Mouse (Mus musculus): ENCODE measurements around the gene Nop9. TPM values are rescaled to one million over a fixed set of nuclear protein-coding genes. Genes with fewer than 3 reads are reported as not detected.

Gene Nop9
- polyA plus RNA-seq, 1 experiment = 1.5 TPM

DNA sequence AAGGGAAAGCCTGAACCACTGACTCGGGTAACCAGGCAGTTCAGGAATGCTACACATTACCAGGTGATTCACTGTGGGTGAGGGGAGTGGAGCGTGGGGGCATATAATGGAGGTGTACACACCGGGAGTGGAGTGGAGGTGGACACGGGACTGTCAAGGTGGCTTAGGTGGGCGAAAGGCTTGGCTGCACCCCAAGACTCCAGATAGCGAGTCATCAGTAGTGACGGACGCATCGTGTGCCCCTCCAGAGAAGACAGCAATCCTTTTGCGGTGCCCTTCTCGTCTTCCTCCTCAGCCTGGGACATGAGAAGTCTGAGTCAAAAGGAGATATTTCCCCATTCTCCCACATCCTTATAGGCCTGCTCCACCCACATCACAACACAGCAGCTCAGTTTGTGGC lies 32.3 kb downstream of the Nop9 start:
- TF ChIP-seq GATA1 (IDR thresholded peaks at IDR 0.05; ENCODE audit: low read length) (no peak), TAL1 (IDR thresholded peaks at IDR 0.05; ENCODE audit: low read length) (no peak)
- Histone ChIP-seq H3K4me3 (replicated peaks) (no peak overlapping the region), H3K27me3 (ENCODE audit: control insufficient read depth) (peaks cover 30% of the 10 kb centered on the region), H3K9me3 (ENCODE audit: control insufficient read depth, low read length) (no peaks in the 10 kb centered on the region), H3K36me3 (ENCODE audit: control insufficient read depth) (no peaks in the 10 kb centered on the region), H3K4me1 (ENCODE audit: control insufficient read depth) (peaks cover 20% of the 10 kb centered on the region)

DNA sequence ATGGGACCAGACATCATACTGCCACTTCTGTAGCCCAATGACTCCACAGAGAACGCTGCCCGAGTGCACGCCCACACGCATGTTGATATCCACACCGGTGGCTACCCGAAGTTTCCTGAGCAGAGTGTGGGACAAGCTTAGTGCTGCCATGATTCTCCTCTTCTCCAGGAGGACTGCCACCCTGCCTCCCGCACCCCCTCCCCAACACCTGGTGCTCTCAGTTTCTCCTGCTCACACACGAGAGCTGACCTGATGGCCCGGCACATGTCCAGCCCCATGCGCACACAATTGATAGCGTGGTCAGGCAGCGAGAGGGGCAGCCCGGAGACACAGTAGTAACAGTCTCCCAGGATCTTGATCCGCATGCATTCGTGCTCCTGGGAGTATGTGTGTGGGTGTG lies 33.2 kb downstream of the Nop9 start:
- no peak for TF ChIP-seq TAL1 (IDR thresholded peaks at IDR 0.05; ENCODE audit: low read length)
- no peak for TF ChIP-seq GATA1 (IDR thresholded peaks at IDR 0.05; ENCODE audit: low read length)
- H3K27me3 ChIP-seq (ENCODE audit: control insufficient read depth) = peaks cover 34% of the 10 kb centered on the region

DNA sequence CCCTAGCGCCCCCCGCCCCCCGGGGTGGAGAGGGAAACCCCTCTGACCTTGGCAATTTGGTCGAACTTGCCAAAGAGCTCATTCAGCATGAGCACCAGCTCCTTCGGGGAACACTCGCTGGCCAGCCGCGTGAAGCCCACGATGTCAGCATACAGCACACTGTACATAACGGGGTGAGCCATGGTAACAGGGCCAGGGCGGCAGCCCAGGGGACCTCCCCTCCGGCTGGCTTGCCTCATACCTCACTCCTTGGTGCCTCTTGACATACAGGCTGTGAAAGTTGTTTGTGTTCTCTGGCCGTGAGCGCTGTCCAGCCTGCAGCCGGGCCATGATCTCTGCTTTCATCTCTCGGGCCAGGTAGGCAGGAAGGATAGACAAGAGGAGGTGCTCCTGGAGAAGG lies 34.2 kb downstream of the Nop9 start:
- peaks cover 20% of the 10 kb centered on the region for H3K4me1 ChIP-seq (ENCODE audit: control insufficient read depth)
- H3K27me3 ChIP-seq (ENCODE audit: control insufficient read depth) = peaks cover 38% of the 10 kb centered on the region
- no peaks in the 10 kb centered on the region for H3K36me3 ChIP-seq (ENCODE audit: control insufficient read depth)
- no peak for TF ChIP-seq GATA1 (IDR thresholded peaks at IDR 0.05; ENCODE audit: low read length)
- no peak for TF ChIP-seq TAL1 (IDR thresholded peaks at IDR 0.05; ENCODE audit: low read length)
- no peaks in the 10 kb centered on the region for H3K9me3 ChIP-seq (ENCODE audit: control insufficient read depth, low read length)
- H3K4me3 ChIP-seq (replicated peaks) = no peak overlapping the region

More for the DNA sequence above, 33.2 kb downstream of the Nop9 start:
- no peaks in the 10 kb centered on the region for H3K9me3 ChIP-seq (ENCODE audit: control insufficient read depth, low read length)
- peaks cover 20% of the 10 kb centered on the region for H3K4me1 ChIP-seq (ENCODE audit: control insufficient read depth)
- no peaks in the 10 kb centered on the region for H3K36me3 ChIP-seq (ENCODE audit: control insufficient read depth)
- H3K4me3 ChIP-seq (replicated peaks) = no peak overlapping the region

DNA sequence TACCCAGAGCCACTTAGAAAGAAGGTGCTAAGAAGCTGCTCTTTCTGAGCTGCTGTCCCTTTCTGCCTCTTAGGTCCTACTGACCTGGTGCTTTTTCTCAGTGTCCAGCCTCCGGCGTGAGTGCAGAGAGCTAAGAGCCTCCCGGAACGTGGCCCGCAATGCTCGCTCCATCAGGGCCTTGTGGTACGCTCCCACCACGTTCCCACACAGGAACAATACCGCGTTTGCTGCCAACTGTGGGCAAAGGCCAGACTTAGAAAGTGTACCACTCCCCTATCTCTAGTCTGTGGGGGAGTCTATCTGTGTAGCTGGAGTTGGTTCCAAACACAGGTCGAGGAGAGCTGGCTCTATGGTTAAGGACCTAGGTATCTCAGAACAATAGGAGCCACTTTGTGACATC lies 35.2 kb downstream of the Nop9 start:
- no peak for TF ChIP-seq GATA1 (IDR thresholded peaks at IDR 0.05; ENCODE audit: low read length)
- no peak for TF ChIP-seq TAL1 (IDR thresholded peaks at IDR 0.05; ENCODE audit: low read length)
- Histone ChIP-seq H3K27me3 (ENCODE audit: control insufficient read depth) (peaks cover 33% of the 10 kb centered on the region), H3K4me1 (ENCODE audit: control insufficient read depth) (peaks cover 20% of the 10 kb centered on the region), H3K36me3 (ENCODE audit: control insufficient read depth) (no peaks in the 10 kb centered on the region), H3K9me3 (ENCODE audit: control insufficient read depth, low read length) (no peaks in the 10 kb centered on the region), H3K4me3 (replicated peaks) (no peak overlapping the region)

DNA sequence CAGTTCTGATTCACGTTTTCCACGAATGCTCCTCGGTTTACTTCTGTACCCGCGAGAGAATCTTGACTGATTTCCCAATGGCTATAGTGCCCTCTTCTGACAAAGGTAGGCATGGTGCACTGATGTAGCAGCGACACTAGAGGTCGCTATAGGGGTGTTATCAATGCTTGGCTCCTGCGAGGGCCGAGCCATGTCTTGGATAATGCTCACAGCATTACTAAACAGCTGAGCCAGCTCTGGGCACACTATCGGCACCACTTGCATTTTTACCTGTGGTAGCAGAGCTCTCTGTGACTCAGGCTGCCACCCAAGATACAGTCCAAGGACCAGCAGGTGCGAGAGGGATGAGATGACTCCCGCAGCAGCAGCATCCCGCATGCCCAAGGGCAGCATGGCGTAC lies 35.8 kb downstream of the Nop9 start:
- Histone ChIP-seq H3K4me3 (replicated peaks) (no peak overlapping the region), H3K27me3 (ENCODE audit: control insufficient read depth) (peaks cover 33% of the 10 kb centered on the region), H3K36me3 (ENCODE audit: control insufficient read depth) (no peaks in the 10 kb centered on the region), H3K4me1 (ENCODE audit: control insufficient read depth) (peaks cover 20% of the 10 kb centered on the region), H3K9me3 (ENCODE audit: control insufficient read depth, low read length) (no peaks in the 10 kb centered on the region)
- TF ChIP-seq GATA1 (IDR thresholded peaks at IDR 0.05; ENCODE audit: low read length) (no peak), TAL1 (IDR thresholded peaks at IDR 0.05; ENCODE audit: low read length) (no peak)

DNA sequence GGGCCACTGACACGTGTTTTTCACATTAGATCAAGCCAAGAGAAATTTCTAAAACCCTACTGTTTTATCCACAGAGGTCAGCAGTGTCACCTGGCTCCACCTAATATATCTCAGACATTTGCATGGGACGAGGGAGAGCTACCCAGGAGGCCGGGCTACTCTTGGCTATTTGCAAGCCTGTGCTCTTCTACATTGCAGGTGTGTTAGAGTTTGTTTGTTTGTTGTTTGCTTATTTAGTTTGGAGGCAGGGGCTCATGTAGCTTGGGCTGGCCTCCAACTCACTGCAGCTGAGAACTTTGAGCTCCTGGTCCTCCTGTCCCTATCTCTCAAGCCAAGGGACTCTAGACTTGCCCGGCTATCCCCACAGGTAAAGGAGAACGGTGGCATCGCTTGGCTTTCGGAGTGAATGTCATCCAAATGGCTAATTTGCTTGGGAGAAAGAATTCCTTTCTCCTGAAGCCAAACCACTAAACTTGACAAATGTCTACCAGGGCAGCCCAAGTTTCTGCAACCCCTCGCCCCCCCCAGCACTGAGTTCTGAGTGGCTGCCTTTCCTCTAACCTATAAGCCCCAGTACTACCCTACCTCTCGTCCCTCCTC lies 37.0 kb downstream of the Nop9 start:
- Histone ChIP-seq H3K27me3 (ENCODE audit: control insufficient read depth) (peaks cover 34% of the 10 kb centered on the region), H3K4me3 (replicated peaks) (no peak overlapping the region), H3K36me3 (ENCODE audit: control insufficient read depth) (no peaks in the 10 kb centered on the region), H3K9me3 (ENCODE audit: control insufficient read depth, low read length) (no peaks in the 10 kb centered on the region), H3K4me1 (ENCODE audit: control insufficient read depth) (peaks cover 13% of the 10 kb centered on the region)
- TF ChIP-seq TAL1 (IDR thresholded peaks at IDR 0.05; ENCODE audit: low read length) = no peak
- no peak for TF ChIP-seq GATA1 (IDR thresholded peaks at IDR 0.05; ENCODE audit: low read length)

DNA sequence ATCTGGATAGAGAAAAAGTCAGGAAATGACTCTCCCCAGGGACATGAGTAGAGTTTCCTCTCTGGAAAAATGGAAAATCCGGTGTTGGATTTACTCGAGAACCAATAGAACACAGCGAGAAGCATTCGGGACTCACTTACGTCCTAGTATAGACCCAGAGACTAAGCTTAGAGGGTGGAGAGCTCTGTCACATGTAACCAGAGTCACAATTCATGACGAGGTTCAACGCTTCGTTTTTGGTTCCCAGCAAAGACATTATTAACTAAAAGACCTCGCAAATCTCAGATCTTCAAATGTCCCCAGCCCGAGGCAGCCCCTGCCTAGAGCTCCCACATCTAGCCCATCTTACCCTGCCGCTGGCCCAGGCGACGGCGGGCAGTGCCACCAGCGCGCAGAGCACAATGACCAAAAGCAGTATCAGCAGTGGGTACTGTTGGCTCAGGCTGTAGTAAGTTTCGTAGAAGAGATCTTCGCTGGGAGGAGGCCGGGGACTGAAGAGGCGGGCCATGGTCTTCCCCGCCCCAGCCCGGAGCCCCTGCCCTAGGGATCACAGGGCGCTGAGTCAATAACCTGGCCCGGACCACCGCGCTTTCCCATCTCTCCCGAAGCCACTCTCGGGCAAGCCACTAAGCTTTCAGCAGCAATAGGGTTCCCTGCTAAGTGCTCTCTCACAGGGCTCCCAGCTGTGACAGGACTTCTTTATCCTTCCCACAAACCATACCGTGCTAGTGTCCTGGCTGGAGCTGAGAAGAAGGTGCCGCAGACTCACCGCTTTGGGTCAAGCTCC lies 37.9 kb downstream of the Nop9 start:
- Histone ChIP-seq H3K4me1 (ENCODE audit: control insufficient read depth) (peaks cover 17% of the 10 kb centered on the region), H3K9me3 (ENCODE audit: control insufficient read depth, low read length) (no peaks in the 10 kb centered on the region), H3K36me3 (ENCODE audit: control insufficient read depth) (no peaks in the 10 kb centered on the region), H3K4me3 (replicated peaks) (no peak overlapping the region), H3K27me3 (ENCODE audit: control insufficient read depth) (peaks cover 43% of the 10 kb centered on the region)
- TF ChIP-seq TAL1 (IDR thresholded peaks at IDR 0.05; ENCODE audit: low read length) = no peak
- TF ChIP-seq GATA1 (IDR thresholded peaks at IDR 0.05; ENCODE audit: low read length) = no peak

DNA sequence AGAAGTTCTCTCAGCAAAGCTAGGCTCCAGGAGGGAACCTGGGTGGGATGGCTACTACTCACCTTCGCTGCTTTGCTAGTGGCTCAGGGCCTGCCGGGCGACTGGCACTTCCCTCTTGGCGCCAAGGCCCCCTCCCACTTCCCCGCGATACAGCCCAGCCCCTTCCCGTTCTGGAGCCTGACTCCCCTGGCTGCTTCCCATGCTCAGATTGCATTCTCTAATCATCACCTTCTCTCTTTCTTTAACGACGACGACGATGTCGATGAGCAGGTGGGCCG lies 38.4 kb downstream of the Nop9 start, which contains the start of gene Adcy4:
TSS of gene Adcy4 (minus strand) at position 138 of the 278 bp plus-strand sequence.
- H3K9me3 ChIP-seq (ENCODE audit: control insufficient read depth, low read length) = no peaks in the 10 kb centered on the region
- no peaks in the 10 kb centered on the region for H3K36me3 ChIP-seq (ENCODE audit: control insufficient read depth)
- peaks cover 47% of the 10 kb centered on the region for H3K27me3 ChIP-seq (ENCODE audit: control insufficient read depth)
- no peak within 1 kb of the TSS for H3K4me3 ChIP-seq (replicated peaks)
- peaks cover 22% of the 10 kb centered on the region for H3K4me1 ChIP-seq (ENCODE audit: control insufficient read depth)
- TF ChIP-seq TAL1 (IDR thresholded peaks at IDR 0.05; ENCODE audit: low read length) (no peak), GATA1 (IDR thresholded peaks at IDR 0.05; ENCODE audit: low read length) (no peak)

DNA sequence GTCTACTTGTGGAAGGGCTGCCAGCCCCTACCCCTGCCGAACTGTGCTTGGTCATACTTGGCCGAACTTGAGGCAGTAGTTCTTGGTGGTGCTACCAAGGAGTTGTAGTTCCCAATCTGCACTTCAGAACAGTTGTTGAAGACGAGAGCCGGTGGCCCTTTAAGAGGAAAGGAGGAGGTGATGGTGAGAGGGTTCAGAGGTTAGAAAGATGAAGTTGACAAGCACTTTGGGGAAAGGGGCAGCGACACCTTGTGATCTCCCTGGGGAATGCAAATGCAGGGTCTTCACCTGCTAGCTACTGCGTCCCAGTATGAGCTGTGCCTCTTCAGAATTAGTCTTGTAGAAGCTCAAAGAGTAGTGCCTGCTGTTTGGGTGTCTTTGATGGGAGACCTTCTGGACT lies 39.7 kb downstream of the Nop9 start:
- Histone ChIP-seq H3K4me3 (replicated peaks) (no peak overlapping the region), H3K9me3 (ENCODE audit: control insufficient read depth, low read length) (no peaks in the 10 kb centered on the region), H3K27me3 (ENCODE audit: control insufficient read depth) (peaks cover 48% of the 10 kb centered on the region), H3K36me3 (ENCODE audit: control insufficient read depth) (no peaks in the 10 kb centered on the region), H3K4me1 (ENCODE audit: control insufficient read depth) (peaks cover 23% of the 10 kb centered on the region)
- no peak for TF ChIP-seq TAL1 (IDR thresholded peaks at IDR 0.05; ENCODE audit: low read length)
- no peak for TF ChIP-seq GATA1 (IDR thresholded peaks at IDR 0.05; ENCODE audit: low read length)
